Mouse (Mus musculus): ENCODE results near the gene A030003K21Rik. TPM values are rescaled to one million over a fixed set of nuclear protein-coding genes. Genes with fewer than 3 reads are reported as not detected.
"Not testable (repeated sequence)": the region's sequence is repeated elsewhere in the genome, so short reads cannot be mapped to it uniquely, and the experiment has no call there.

Gene A030003K21Rik
- polyA plus RNA-seq, 1 experiment from 2014 or later, result not detected

DNA sequence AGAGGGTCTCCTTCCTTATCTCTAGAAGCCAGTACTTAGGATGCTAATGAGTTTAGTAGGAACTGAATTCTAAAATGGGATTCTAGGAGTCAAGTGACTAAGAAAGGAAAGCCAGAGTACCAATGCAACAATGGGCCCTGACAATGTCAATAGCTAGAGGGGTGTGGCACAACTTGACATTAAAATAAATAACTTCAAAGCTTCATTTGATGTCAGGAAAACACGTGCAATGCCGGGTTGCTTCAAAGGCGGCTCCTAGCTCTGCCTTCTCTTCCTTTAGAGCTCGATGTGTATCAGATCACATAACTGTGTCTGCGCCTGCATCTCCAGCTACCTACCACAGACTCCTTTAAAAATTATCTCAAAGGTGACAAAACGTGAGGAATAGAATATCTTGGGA is 30.7 kb upstream of the A030003K21Rik start:
- no peak for DNase-seq (ENCODE audit: low spot score)
- ATAC-seq (ENCODE audit: low FRiP score), result no peak
- H3K27me3 ChIP-seq (ENCODE audit: control insufficient read depth, insufficient read depth, low read length), result no peaks in the 10 kb centered on the region
- H3K9ac ChIP-seq (ENCODE audit: low read depth, low read length), result no peak overlapping the region
- H3K36me3 ChIP-seq (ENCODE audit: control insufficient read depth, insufficient read depth, low read length), result no peaks in the 10 kb centered on the region
- 81% methylated on average over 6 of the region's 6 CpGs for WGBS
- H3K9me3 ChIP-seq (ENCODE audit: control insufficient read depth, low read length), result no peaks in the 10 kb centered on the region
- no peaks in the 10 kb centered on the region for H3K4me1 ChIP-seq (replicated peaks; ENCODE audit: control insufficient read depth, insufficient read depth, low read length)
- no peak overlapping the region for H3K27ac ChIP-seq (ENCODE audit: low read depth, low read length)
- no peak overlapping the region for H3K4me2 ChIP-seq (replicated peaks; ENCODE audit: low read depth, low read length)
- no peak overlapping the region for H3K4me3 ChIP-seq (ENCODE audit: low read depth, low read length)

DNA sequence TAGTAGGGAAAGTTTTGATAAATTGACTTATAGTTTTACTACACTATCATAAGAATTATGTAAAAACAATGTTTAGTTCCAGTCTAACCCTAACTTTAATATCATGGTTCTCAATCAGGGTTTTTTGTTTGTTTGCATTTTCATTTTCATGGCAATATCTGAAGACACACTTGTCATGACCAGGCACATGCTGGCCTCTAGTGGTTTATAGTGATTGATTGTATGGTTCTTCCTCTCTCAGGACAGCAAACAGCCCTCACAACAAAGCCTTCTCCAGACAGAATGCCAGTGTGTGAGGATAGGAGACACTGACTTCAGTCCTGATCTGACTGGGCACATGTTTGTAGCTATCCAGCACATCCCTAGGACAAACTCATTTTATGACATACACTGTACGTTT is 30.1 kb upstream of the A030003K21Rik start:
- ATAC-seq (ENCODE audit: low FRiP score) (no peak), DNase-seq (ENCODE audit: low spot score) (no peak)
- no peak overlapping the region for H3K9ac ChIP-seq (ENCODE audit: low read depth, low read length)
- H3K27ac ChIP-seq (ENCODE audit: low read depth, low read length), result no peak overlapping the region
- no peak overlapping the region for H3K4me3 ChIP-seq (ENCODE audit: low read depth, low read length)
- H3K4me1 ChIP-seq (replicated peaks; ENCODE audit: control insufficient read depth, insufficient read depth, low read length), result no peaks in the 10 kb centered on the region
- no peak overlapping the region for H3K4me2 ChIP-seq (replicated peaks; ENCODE audit: low read depth, low read length)
- H3K27me3 ChIP-seq (ENCODE audit: control insufficient read depth, insufficient read depth, low read length), result no peaks in the 10 kb centered on the region
- 100% methylated on average over 1 of the region's 1 CpGs for WGBS
- H3K36me3 ChIP-seq (ENCODE audit: control insufficient read depth, insufficient read depth, low read length), result no peaks in the 10 kb centered on the region
- no peaks in the 10 kb centered on the region for H3K9me3 ChIP-seq (ENCODE audit: control insufficient read depth, low read length)

DNA sequence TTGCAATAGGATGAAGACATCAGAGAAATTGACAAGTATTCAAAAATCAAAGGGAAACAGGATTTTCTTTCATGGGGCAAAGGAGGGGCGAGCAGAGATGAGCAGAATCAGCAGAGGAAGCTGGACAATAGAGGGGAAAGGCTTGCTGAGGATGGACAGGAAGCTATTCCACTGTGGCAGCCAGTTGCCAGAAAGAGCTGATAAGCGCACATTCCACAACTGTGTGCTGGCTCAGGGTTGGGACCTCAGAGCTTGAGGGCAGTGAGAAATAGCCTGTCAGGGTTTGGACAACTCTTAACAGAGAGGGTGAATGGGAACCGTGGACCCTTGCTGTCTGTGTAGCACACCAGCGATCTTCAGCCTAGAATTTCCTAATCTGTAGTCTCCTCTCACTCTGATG is 28.9 kb upstream of the A030003K21Rik start:
- Histone ChIP-seq H3K4me2 (replicated peaks; ENCODE audit: low read depth, low read length) (no peak overlapping the region), H3K4me3 (ENCODE audit: low read depth, low read length) (no peak overlapping the region), H3K4me1 (replicated peaks; ENCODE audit: control insufficient read depth, insufficient read depth, low read length) (no peaks in the 10 kb centered on the region), H3K27ac (ENCODE audit: low read depth, low read length) (no peak overlapping the region), H3K36me3 (ENCODE audit: control insufficient read depth, insufficient read depth, low read length) (no peaks in the 10 kb centered on the region), H3K9me3 (ENCODE audit: control insufficient read depth, low read length) (no peaks in the 10 kb centered on the region), H3K27me3 (ENCODE audit: control insufficient read depth, insufficient read depth, low read length) (no peaks in the 10 kb centered on the region), H3K9ac (ENCODE audit: low read depth, low read length) (no peak overlapping the region)
- ATAC-seq (ENCODE audit: low FRiP score) (no peak), DNase-seq (ENCODE audit: low spot score) (no peak)
- WGBS, result 58% methylated on average over 4 of the region's 4 CpGs

DNA sequence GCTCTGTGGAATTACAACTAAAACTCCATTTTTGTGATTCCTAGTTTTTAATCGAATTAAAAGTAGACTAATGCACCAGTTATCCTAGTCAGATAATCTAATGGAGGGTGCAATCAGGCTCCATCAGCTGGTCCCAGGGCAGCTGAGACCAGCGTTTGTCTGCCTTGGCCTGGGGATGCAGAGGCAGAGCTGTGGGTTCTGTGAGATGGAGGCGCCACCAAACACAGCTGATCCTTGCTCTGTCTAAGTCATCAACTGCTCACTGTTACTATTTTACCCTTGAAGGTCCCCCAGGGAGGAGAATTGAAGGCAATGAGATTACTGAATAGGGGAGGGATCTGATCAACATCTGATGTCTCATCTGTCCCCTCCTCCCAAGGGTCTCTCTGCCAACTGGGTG is 23.2 kb upstream of the A030003K21Rik start:
- no peaks in the 10 kb centered on the region for H3K9me3 ChIP-seq (ENCODE audit: control insufficient read depth, low read length)
- ATAC-seq (ENCODE audit: low FRiP score) (peak; percentile 71), DNase-seq (ENCODE audit: low spot score) (peak; percentile 25)
- 66% methylated on average over 3 of the region's 3 CpGs for WGBS
- no peak overlapping the region for H3K4me3 ChIP-seq (ENCODE audit: low read depth, low read length)
- no peaks in the 10 kb centered on the region for H3K4me1 ChIP-seq (replicated peaks; ENCODE audit: control insufficient read depth, insufficient read depth, low read length)
- no peak overlapping the region for H3K27ac ChIP-seq (ENCODE audit: low read depth, low read length)
- H3K4me2 ChIP-seq (replicated peaks; ENCODE audit: low read depth, low read length), result no peak overlapping the region
- H3K27me3 ChIP-seq (ENCODE audit: control insufficient read depth, insufficient read depth, low read length), result no peaks in the 10 kb centered on the region
- H3K9ac ChIP-seq (ENCODE audit: low read depth, low read length), result no peak overlapping the region
- no peaks in the 10 kb centered on the region for H3K36me3 ChIP-seq (ENCODE audit: control insufficient read depth, insufficient read depth, low read length)

DNA sequence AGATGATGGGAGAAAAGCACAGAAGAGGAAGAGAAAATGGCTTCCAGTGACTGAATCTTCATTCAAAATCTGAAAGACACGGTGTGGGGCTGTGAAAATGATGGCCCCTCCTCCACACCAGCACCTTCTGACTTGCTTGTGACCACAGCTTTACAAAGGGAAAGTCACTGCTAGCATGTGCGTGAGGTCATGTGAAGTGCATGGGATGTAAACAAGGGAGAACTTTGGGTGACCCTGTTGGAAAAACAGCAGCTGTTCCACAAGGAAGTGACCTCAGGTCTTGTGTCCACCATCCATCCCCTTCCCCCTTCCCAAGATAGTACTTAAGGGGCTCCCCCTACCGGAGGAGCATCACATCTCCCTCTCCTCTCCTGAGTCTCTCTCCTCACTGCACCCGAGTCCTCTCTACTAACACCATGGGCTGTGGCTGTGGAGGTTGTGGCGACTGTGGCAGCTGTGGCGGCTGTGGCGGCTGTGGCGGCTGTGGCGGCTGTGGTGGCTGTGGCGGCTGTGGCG is 16.7 kb upstream of the A030003K21Rik start, which contains the start of gene Gm47955:
Gm47955 (plus strand) TSS at position 417 of the 516 bp plus-strand sequence.
- no peaks in the 10 kb centered on the region for H3K4me1 ChIP-seq (replicated peaks; ENCODE audit: control insufficient read depth, insufficient read depth, low read length)
- H3K4me2 ChIP-seq (replicated peaks; ENCODE audit: low read depth, low read length), result no peak within 1 kb of the TSS
- no peak for ATAC-seq (ENCODE audit: low FRiP score)
- no peaks in the 10 kb centered on the region for H3K9me3 ChIP-seq (ENCODE audit: control insufficient read depth, low read length)
- H3K27me3 ChIP-seq (ENCODE audit: control insufficient read depth, insufficient read depth, low read length), result no peaks in the 10 kb centered on the region
- H3K4me3 ChIP-seq (ENCODE audit: low read depth, low read length), result no peak within 1 kb of the TSS
- H3K9ac ChIP-seq (ENCODE audit: low read depth, low read length), result no peak within 1 kb of the TSS
- 94% methylated on average over 11 of the region's 11 CpGs for whole genome bisulfite sequencing
- no peak for DNase-seq (ENCODE audit: low spot score)
- no peaks in the 10 kb centered on the region for H3K36me3 ChIP-seq (ENCODE audit: control insufficient read depth, insufficient read depth, low read length)
- H3K27ac ChIP-seq (ENCODE audit: low read depth, low read length), result no peak within 1 kb of the TSS

DNA sequence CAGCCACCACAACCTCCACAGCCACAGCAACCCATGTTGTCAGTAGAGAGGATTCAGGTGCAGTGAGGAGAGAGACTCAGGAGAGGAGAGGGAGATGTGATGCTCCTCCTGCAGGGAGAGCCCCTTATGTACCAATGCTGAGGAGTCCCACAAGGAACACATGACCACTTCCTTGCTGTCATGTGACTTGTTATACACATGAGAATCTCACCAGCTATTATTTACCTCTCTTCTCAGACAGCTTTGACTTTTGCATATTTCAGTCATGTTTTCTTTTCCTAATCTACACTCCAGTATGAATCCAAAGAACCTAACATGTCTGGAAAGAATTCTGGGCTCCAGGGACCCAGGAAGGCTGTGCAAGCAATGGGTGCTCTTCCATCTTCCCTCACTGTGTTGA is 12.7 kb upstream of the A030003K21Rik start, which contains the start of gene Gm7544:
Gm7544 (minus strand) TSS at position 101 of the 400 bp plus-strand sequence.
- not testable (repeated sequence) for H3K36me3 ChIP-seq (ENCODE audit: control insufficient read depth, insufficient read depth, low read length); DNase-seq (ENCODE audit: low spot score); ATAC-seq (ENCODE audit: low FRiP score); H3K27ac ChIP-seq (ENCODE audit: low read depth, low read length); H3K4me3 ChIP-seq (ENCODE audit: low read depth, low read length); H3K9me3 ChIP-seq (ENCODE audit: control insufficient read depth, low read length); H3K27me3 ChIP-seq (ENCODE audit: control insufficient read depth, insufficient read depth, low read length); H3K9ac ChIP-seq (ENCODE audit: low read depth, low read length); H3K4me1 ChIP-seq (replicated peaks; ENCODE audit: control insufficient read depth, insufficient read depth, low read length); H3K4me2 ChIP-seq (replicated peaks; ENCODE audit: low read depth, low read length)

DNA sequence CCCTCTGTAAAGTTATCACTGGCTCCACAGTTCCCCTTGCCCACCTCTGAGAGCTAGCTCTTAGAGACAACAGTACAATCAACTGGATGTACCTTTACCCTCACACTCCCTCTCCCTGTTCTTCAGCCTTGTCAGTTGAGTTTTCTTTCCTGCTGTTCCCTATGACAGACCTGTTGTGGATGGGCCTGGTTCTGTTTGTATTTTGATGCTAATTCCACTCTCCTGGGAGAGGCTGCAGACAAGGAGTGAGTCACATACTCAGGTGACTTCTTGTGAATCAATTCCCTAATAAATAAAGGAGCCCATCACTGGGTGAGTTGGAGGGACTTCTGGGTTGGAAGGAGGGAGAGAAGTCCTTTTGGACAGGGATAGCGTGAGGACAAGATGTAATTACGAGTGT is 5.4 kb upstream of the A030003K21Rik start:
- WGBS, result 90% methylated on average over 2 of the region's 2 CpGs
- no peak for ATAC-seq (ENCODE audit: low FRiP score)
- H3K4me2 ChIP-seq (replicated peaks; ENCODE audit: low read depth, low read length), result no peak overlapping the region
- H3K27me3 ChIP-seq (ENCODE audit: control insufficient read depth, insufficient read depth, low read length), result no peaks in the 10 kb centered on the region
- H3K27ac ChIP-seq (ENCODE audit: low read depth, low read length), result no peak overlapping the region
- H3K4me3 ChIP-seq (ENCODE audit: low read depth, low read length), result no peak overlapping the region
- H3K4me1 ChIP-seq (replicated peaks; ENCODE audit: control insufficient read depth, insufficient read depth, low read length), result no peaks in the 10 kb centered on the region
- H3K9ac ChIP-seq (ENCODE audit: low read depth, low read length), result no peak overlapping the region
- no peak for DNase-seq (ENCODE audit: low spot score)
- H3K9me3 ChIP-seq (ENCODE audit: control insufficient read depth, low read length), result no peaks in the 10 kb centered on the region
- no peaks in the 10 kb centered on the region for H3K36me3 ChIP-seq (ENCODE audit: control insufficient read depth, insufficient read depth, low read length)

DNA sequence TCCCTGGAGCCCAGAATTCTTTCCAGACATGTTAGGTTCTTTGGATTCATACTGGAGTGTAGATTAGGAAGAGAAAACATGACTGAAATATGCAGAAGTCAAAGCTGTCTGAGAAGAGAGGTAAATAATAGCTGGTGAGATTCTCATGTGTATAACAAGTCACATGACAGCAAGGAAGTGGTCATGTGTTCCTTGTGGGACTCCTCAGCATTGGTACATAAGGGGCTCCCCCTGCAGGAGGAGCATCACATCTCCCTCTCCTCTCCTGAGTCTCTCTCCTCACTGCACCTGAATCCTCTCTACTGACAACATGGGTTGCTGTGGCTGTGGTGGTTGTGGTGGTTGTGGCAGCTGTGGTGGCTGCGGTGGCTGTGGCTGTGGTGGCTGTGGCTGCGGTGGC is 2.8 kb upstream of the A030003K21Rik start:
- ATAC-seq (ENCODE audit: low FRiP score); H3K4me2 ChIP-seq (replicated peaks; ENCODE audit: low read depth, low read length); H3K27me3 ChIP-seq (ENCODE audit: control insufficient read depth, insufficient read depth, low read length); H3K4me1 ChIP-seq (replicated peaks; ENCODE audit: control insufficient read depth, insufficient read depth, low read length); H3K9ac ChIP-seq (ENCODE audit: low read depth, low read length); H3K4me3 ChIP-seq (ENCODE audit: low read depth, low read length); H3K9me3 ChIP-seq (ENCODE audit: control insufficient read depth, low read length); DNase-seq (ENCODE audit: low spot score); H3K36me3 ChIP-seq (ENCODE audit: control insufficient read depth, insufficient read depth, low read length); H3K27ac ChIP-seq (ENCODE audit: low read depth, low read length): not testable (repeated sequence)
- 100% methylated on average over 2 of the region's 2 CpGs for WGBS

DNA sequence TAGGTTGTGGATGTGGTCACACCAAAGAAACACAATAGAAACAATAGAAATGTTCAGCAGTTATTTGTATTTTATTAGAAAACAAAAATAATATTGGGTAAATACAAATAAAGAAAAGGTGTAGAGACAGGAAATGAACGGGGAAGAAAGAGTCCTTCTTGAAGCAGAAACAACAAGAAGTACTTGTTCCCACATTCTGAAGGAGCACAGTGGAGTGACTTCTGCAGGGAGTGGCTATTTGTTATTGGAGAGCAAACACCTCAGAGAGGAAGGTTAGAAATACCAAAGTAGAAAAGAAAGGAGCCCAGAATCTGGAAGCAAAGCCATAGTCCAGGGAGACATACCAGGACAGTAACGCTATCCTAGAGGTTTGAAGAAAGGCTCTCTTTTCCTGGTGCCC is 683 bp downstream of the A030003K21Rik start:
- H3K4me1 ChIP-seq (replicated peaks; ENCODE audit: control insufficient read depth, insufficient read depth, low read length); H3K36me3 ChIP-seq (ENCODE audit: control insufficient read depth, insufficient read depth, low read length); H3K4me3 ChIP-seq (ENCODE audit: low read depth, low read length); H3K9me3 ChIP-seq (ENCODE audit: control insufficient read depth, low read length); H3K9ac ChIP-seq (ENCODE audit: low read depth, low read length); H3K27ac ChIP-seq (ENCODE audit: low read depth, low read length); DNase-seq (ENCODE audit: low spot score); H3K27me3 ChIP-seq (ENCODE audit: control insufficient read depth, insufficient read depth, low read length); H3K4me2 ChIP-seq (replicated peaks; ENCODE audit: low read depth, low read length); ATAC-seq (ENCODE audit: low FRiP score): not testable (repeated sequence)
- WGBS, result 85% methylated on average over 1 of the region's 2 CpGs

Measured in hindbrain, embryonic 11.5 days (tissue).